Comparison of ENCODE assay signal across 18 mouse cellular contexts in the genomic region with DNA sequence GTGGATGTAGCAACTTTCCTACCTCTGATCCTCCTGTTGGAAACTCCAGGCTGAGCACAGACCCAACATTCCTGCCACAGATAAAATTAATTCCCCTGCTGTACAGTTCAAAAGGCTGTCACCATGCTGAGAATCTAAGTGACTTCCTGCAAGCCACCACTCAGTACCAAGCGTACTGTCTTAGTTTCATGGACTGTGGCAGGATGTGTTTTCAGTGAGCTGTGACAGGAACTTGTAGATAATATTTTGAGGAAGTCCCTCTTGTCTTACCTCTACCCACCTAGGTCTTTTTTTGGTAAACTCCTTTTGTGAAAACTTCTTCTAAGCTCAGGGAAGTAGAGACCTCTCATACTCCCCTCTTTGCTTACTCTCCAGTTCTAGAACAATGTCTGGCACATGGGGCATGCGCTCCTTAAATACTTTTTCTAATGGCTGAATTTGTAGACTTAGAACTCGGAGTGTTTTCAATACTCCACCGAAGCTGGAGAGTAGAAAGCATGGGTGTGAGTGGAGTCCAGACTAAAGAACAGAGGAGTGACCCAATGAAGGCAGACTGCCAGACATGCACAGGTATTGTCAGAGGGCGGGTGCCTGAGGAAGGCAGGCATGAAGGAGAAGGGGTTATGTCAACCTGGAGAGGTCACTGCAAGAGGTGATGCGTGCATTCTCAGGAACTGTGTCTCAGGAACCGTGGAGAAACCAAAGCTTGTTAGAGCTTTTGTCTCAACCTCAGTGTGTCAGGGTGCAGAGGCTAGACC. TPM values are rescaled to one million over a fixed set of nuclear protein-coding genes. Genes with fewer than 3 reads are reported as not detected.
DNase-seq lines count a peak whose midpoint lies in the region; ATAC-seq and TF ChIP-seq lines count a peak whose summit lies in the region.
"Had no signal": no experiment of that assay in that cellular context is flagged by ENCODE, and none has a peak within 500 bp of the region (broad histone marks: within the 10 kb centered on the region; RNA-seq: fewer than 3 reads in every experiment).

No protein-coding gene starts in this region.

- no peaks in the 10 kb centered on the region for H3K9me3 ChIP-seq in kidney, postnatal 0 days (replicated peaks; ENCODE audit: low read length)
- no peaks in the 10 kb centered on the region for H3K9me3 ChIP-seq in MEL (replicated peaks; ENCODE audit: insufficient read depth, low read length)
- H3K9me3 ChIP-seq: kidney, embryonic 15.5 days; limb, embryonic 13.5 days; liver, embryonic 15.5 days had no signal

- no peak for DNase-seq in kidney, postnatal 0 days (ENCODE audit: low spot score)
- DNase-seq in kidney, adult 18-20 months = no peak
- DNase-seq in CD4-positive helper T cell, adult 2 months (ENCODE audit: low read depth, low spot score) = peak; percentile 31
- DNase-seq in MEL (ENCODE audit: low read depth, low spot score) = peak; percentile 85
- DNase-seq in naive thymus-derived CD4-positive, alpha-beta T cell, adult 2 months (ENCODE audit: low read depth) = peak; percentile 72
- no peak for DNase-seq in ovary, postnatal 36 days (ENCODE audit: low spot score)
- DNase-seq in cerebellum, postnatal 10 days = no peak
- DNase-seq: adrenal gland, postnatal 14 days; cerebellum, adult 9-11 months; lung, postnatal 14 days; thymus, postnatal 4 days had no signal

- 66% methylated on average over 7 of the region's 7 CpGs for WGBS in kidney, postnatal 0 days

- no peak for TF ChIP-seq POLR2A in MEL (IDR thresholded peaks at IDR 0.05; ENCODE audit: control insufficient read depth in 1 of 2, insufficient read depth in 1 of 2, low read depth in 1 of 2, low read length in 2 of 2, poor library complexity in 1 of 2)

- no peak overlapping the region for H3K27ac ChIP-seq in kidney, postnatal 0 days
- H3K27ac ChIP-seq in MEL (ENCODE audit: control insufficient read depth, low read depth, low read length) = peak overlapping the region; percentile 55
- H3K27ac ChIP-seq: hindbrain, embryonic 14.5 days; kidney, embryonic 15.5 days; layer of hippocampus, adult 2 months; limb, embryonic 13.5 days; liver, embryonic 15.5 days had no signal

- 0 out of 2 replicates have a peak, but pooled peaks have one; percentile 13 for ATAC-seq in kidney, postnatal 0 days (replicated peaks; ENCODE audit: low FRiP score, low read depth)
- ATAC-seq: forebrain, embryonic 14.5 days had no signal

- no peaks in the 10 kb centered on the region for H3K27me3 ChIP-seq in kidney, postnatal 0 days (ENCODE audit: insufficient read depth, low read length)
- no peaks in the 10 kb centered on the region for H3K27me3 ChIP-seq in MEL (ENCODE audit: control insufficient read depth in 1 of 2, insufficient read depth in 2 of 2, low read length in 2 of 2)
- H3K27me3 ChIP-seq: kidney, embryonic 15.5 days; limb, embryonic 13.5 days; liver, embryonic 15.5 days had no signal

- H3K9ac ChIP-seq in kidney, postnatal 0 days (ENCODE audit: low read depth, low read length) = no peak overlapping the region
- no peak overlapping the region for H3K9ac ChIP-seq in MEL (ENCODE audit: control insufficient read depth, low read depth, low read length, poor library complexity, severe bottlenecking)
- H3K9ac ChIP-seq: hindbrain, embryonic 14.5 days; kidney, embryonic 15.5 days; limb, embryonic 13.5 days; liver, embryonic 15.5 days had no signal

- no peaks in the 10 kb centered on the region for H3K36me3 ChIP-seq in kidney, postnatal 0 days (ENCODE audit: insufficient read depth, low read length)
- peaks cover 0 to 4% of the 10 kb centered on the region in 2 experiments; a peak in 2 of 4 replicates for H3K36me3 ChIP-seq in MEL (ENCODE audit: control insufficient read depth in 1 of 2, insufficient read depth in 2 of 2, low read length in 2 of 2)
- H3K36me3 ChIP-seq: kidney, embryonic 15.5 days; limb, embryonic 13.5 days; liver, embryonic 15.5 days had no signal

- TF ChIP-seq RAD21 in MEL (IDR thresholded peaks at IDR 0.05; ENCODE audit: low read depth, low read length) = no peak; the same call in 1 of the 2 replicates

- no peak overlapping the region for H3K4me3 ChIP-seq in kidney, postnatal 0 days (replicated peaks; ENCODE audit: low read depth, low read length)
- H3K4me3 ChIP-seq in MEL (ENCODE audit: control insufficient read depth in 1 of 2, insufficient read depth in 1 of 2, low read depth in 2 of 2, low read length in 2 of 2) = no peak overlapping the region; a peak in 1 of 4 replicates
- H3K4me3 ChIP-seq: kidney, embryonic 15.5 days; layer of hippocampus, adult 2 months; limb, embryonic 13.5 days; liver, embryonic 15.5 days had no signal

- TF ChIP-seq CTCF in kidney, postnatal 0 days (IDR thresholded peaks at IDR 0.05; ENCODE audit: low read depth) = no peak
- no peak for TF ChIP-seq CTCF in MEL (IDR thresholded peaks at IDR 0.05 in 2 of 3, conservative IDR thresholded peaks at IDR 0.05 in 1 of 3; ENCODE audit: control insufficient read depth in 1 of 3, insufficient read depth in 1 of 3, low read depth in 2 of 3, low read length in 3 of 3, poor library complexity in 1 of 3, severe bottlenecking in 1 of 3)

- TF ChIP-seq EP300 in MEL (IDR thresholded peaks at IDR 0.05; ENCODE audit: low read depth in 1 of 2, low read length in 2 of 2) = peak; percentile 58 to 88

- no peak overlapping the region for H3K4me2 ChIP-seq in kidney, postnatal 0 days (ENCODE audit: low read length)
- H3K4me2 ChIP-seq: hindbrain, embryonic 14.5 days; kidney, embryonic 15.5 days; limb, embryonic 13.5 days; liver, embryonic 15.5 days; midbrain, embryonic 11.5 days had no signal

- no peaks in the 10 kb centered on the region for H3K4me1 ChIP-seq in kidney, postnatal 0 days (replicated peaks; ENCODE audit: insufficient read depth, low read length)
- H3K4me1 ChIP-seq in MEL (ENCODE audit: control insufficient read depth in 1 of 2, insufficient read depth in 2 of 2, low read length in 2 of 2) = peaks cover 0 to 4% of the 10 kb centered on the region in 2 experiments; a peak in 2 of 4 replicates
- H3K4me1 ChIP-seq: kidney, embryonic 15.5 days; limb, embryonic 13.5 days; liver, embryonic 15.5 days had no signal

- no peaks in the 10 kb centered on the region for H3K79me2 ChIP-seq in MEL (ENCODE audit: control insufficient read depth, insufficient read depth, low read length, poor library complexity)

TF ChIP-seq in MEL, 35 proteins besides CTCF, POLR2A, EP300 and RAD21:
- TF ChIP-seq TBP (IDR thresholded peaks at IDR 0.05; ENCODE audit: low read depth, low read length) (0 out of 2 replicates have a peak, but pooled peaks have one; percentile 48), GATA1 (IDR thresholded peaks at IDR 0.05; ENCODE audit: low read depth, low read length) (peak; percentile 69), MYC (IDR thresholded peaks at IDR 0.05; ENCODE audit: low read depth, low read length) (0 out of 2 replicates have a peak, but pooled peaks have one; percentile 16), HCFC1 (IDR thresholded peaks at IDR 0.05; ENCODE audit: low read depth, low read length) (no peak), ZKSCAN1 (IDR thresholded peaks at IDR 0.05; ENCODE audit: low read depth, low read length) (no peak), ELF1 (IDR thresholded peaks at IDR 0.05; ENCODE audit: low read depth, low read length) (0 out of 2 replicates have a peak, but pooled peaks have one; percentile 12), USF1 (IDR thresholded peaks at IDR 0.05; ENCODE audit: low read depth, low read length) (no peak), CHD1 (IDR thresholded peaks at IDR 0.05; ENCODE audit: low read depth, low read length) (no peak), POLR2AphosphoS2 (IDR thresholded peaks at IDR 0.05; ENCODE audit: low read length) (no peak), JUND (IDR thresholded peaks at IDR 0.05; ENCODE audit: low read depth, low read length) (no peak), SIN3A (IDR thresholded peaks at IDR 0.05; ENCODE audit: low read length) (peak; percentile 44; the same call in 1 of the 2 replicates), MAX (IDR thresholded peaks at IDR 0.05; ENCODE audit: low read length) (no peak; the same call in 1 of the 2 replicates), RCOR1 (IDR thresholded peaks at IDR 0.05; ENCODE audit: low read depth, low read length) (no peak), MAFK (IDR thresholded peaks at IDR 0.05; ENCODE audit: borderline replicate concordance, low read depth, low read length) (no peak), ETS1 (IDR thresholded peaks at IDR 0.05; ENCODE audit: low read depth, low read length) (peak; percentile 47; the same call in 1 of the 2 replicates), ZC3H11A (IDR thresholded peaks at IDR 0.05; ENCODE audit: low read depth, low read length) (no peak), POLR2AphosphoS5 (IDR thresholded peaks at IDR 0.05; ENCODE audit: borderline replicate concordance, low read depth, low read length) (no peak)

RNA-seq across cellular contexts. Expression of a gene that starts 53.7 kb away (rescaled TPM):
- 720 and 731 TPM in 2 replicates for polyA plus RNA-seq in kidney, postnatal 0 days (2015; fragmentation: Nextera tagmentation; extraction: Ambion mirVana)
- total RNA-seq in MEL (2012; rRNA removed) = 0.23 and 0.26 TPM in 2 replicates
- under 1 TPM in 1 of 2 experiments, not detected in 1; 0.43 TPM for polyA plus RNA-seq in MEL (2012; ENCODE audit: insufficient read depth in 1 of 2, insufficient read length in 2 of 2, low read depth in 1 of 2, low replicate concordance in 2 of 2, missing spikeins in 1 of 2)

Comparison
In these comparisons a context has a peak if more than half of its experiments do, and no peak if none do; other contexts are left out.
1. DNase-seq: peak in CD4-positive helper T cell, adult 2 months (single experiment), MEL (single experiment) and naive thymus-derived CD4-positive, alpha-beta T cell, adult 2 months (single experiment); none in kidney, postnatal 0 days (single experiment), kidney, adult 18-20 months (single experiment), ovary, postnatal 36 days (single experiment) and cerebellum, postnatal 10 days (0 of 2).
2. RNA of a gene that starts 53.7 kb away (polyA plus RNA-seq): 720 to 731 TPM in kidney, postnatal 0 days; 0.43 TPM in MEL; every median in the first group is over 100 times any median in the second.